Mouse (Mus musculus): ENCODE results near the gene Rpl38.

- TF ChIP-seq CTCF (IDR thresholded peaks at IDR 0.05; ENCODE audit: extremely low read depth, insufficient read depth, low read length) (no peak), POLR2A (IDR thresholded peaks at IDR 0.05; ENCODE audit: extremely low read depth, insufficient read depth, low read length) (no peak)
Observed at GRCm38 (mm10) chr11:114667236-114667931, 940 bp upstream of the Rpl38 start.
